Mouse (Mus musculus) cerebellum, postnatal 4 days (tissue): ENCODE results near the gene Arvcf.

Experiments used
- DNase-seq, 2 experiments: peaks; one replicate each; pipeline ENCODE4 v3.0.0; 2022; ENCODE audit warnings: low spot score in 2 of 2, mixed read lengths in 1 of 2

The Arvcf gene

DNA sequence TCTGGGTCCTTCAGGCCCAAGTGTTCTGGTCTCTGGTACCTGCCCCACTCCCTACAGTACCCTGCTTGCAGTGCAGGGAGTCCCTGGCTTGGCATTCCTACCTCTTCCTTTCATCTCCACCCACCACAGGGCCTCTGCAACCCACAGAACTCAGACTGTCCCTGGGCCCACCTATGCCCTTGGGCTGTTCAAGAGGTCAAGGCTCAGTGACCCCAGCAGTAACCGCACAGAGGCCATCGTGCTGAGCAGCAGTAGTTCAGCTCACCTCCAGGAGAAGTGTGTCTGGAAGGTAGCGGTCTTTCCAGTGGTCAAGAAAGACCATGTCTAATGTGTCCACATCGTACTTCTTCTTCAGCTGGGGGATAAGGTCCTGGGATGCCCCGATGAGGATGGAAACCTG lies 62.4 kb downstream of the Arvcf start:
- DNase-seq: no peak

DNA sequence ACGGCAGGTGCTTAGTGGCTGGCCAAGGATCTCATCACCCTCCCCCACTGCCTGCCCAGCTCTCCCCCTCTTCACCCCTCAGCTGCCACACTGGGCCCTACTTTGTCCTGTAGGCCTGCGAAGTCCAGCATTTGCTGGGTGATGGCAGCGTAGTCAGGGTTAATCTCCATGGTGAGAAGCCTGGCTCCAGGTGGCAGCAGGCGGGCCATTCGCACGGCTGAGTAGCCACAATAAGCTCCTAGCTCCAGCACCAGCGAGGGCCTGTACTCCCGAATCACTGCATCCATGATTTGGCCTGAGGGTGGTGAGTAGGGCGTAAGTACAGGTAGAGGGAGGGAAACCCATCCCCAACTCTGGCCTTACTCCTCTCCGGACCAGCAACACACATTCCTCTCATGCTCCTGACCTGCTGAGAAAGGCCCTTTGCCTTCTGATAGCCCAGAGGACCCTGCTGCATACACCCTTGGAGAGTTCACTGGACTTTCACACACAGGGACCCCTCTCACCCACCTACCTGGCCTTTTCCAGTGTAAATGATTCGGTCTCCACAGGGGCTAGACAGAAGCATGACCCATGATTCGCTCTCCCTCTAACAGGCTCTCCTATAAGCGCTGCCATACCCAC lies 63.2 kb downstream of the Arvcf start:
- DNase-seq: no peak

DNA sequence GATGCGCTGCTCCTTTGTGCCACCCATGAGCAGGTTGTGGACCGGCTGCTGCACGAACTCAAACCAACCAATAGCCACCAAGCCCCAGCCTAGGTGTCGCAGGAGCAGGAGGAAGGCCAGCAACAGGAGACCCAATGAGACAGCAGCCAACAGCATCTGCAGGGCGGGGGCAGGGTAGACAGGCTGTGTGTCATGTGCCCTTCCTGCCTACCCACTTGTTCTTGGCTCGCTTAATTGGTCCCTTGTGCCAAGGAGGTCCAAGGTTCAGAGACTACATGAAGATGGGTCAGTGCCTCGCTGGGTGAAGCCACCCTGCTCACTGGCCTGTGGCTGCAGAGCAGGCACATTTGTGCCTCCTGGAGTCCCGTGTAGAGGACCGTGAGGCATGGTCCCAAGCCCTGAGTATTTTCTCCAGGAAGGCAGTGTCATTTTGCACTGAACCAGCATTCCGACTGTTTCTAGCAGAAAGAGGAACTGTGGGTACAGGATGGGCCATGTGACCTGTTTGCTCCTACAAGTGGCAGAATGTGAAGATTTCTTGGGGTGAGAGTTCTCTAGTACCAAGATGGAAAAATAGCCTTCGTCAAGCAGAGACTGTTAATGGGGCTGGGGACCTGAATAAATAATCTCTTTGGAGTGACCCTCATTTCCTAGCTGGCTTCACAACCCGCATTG lies 64.0 kb downstream of the Arvcf start:
- DNase-seq: no peak

DNA sequence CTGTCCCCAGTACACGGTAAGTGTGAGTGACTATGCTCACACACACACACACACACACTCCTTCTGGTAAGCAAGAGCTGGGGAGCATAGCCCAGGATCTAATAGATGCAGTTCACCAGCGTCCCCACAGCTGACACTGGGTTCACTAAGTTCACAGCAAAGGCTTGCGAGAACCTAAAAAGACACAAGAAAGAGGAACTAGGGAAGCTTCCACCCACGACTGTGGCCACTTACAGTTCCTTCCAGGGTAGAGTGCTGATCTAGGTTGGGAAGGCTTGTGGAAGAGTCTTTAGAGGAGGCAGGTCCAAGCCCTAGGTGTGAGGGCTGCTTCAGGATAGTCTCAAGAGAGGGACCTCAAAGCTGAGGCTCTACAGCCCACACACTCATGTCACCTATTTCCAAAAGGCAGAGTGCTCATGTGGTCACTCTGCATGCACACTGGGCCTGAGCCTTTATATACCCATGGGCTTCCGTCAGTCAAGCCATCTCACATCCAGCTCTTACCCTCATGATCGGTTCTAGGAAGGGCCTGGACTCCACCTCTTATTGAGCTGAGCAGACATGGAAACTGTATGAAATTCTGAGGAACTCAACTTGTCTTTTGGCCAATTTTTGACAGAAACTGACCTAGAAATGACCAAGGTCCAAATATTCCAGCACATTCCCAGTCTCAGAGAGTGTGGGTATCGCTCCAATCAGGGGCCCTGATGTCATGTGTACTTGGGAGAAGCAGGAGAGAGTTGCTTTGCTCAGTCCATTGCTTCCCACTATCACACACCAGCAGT lies 65.2 kb downstream of the Arvcf start:
- no peak for DNase-seq

- no peak for DNase-seq
Measured at GRCm38 (mm10) chr16:18416094-18416761, 68.2 kb downstream of the Arvcf start.

- DNase-seq: no peak
Measured at GRCm38 (mm10) chr16:18416837-18417236, 68.9 kb downstream of the Arvcf start.

DNA sequence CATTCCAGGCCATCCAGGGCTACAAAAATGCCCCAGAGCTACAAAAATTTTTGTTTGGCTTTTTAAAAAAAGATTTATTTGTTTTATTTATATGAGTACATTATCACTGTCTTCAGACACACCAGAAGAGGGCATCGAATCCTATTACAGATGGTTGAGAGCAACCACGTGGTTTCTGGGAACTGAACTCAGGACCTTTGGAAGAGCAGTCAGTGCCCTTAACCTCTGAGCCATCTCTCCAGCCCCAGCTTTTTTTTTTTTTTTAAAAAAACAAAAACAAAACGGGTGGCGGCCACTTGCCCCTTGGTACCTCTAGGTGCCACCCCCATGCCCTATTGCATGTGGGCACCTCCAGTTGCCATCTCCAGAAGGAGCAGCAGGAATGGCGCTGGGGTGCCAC lies 69.5 kb downstream of the Arvcf start:
- DNase-seq: no peak

GRCm38 (mm10) chr16:18418756-18419602 lies 71.0 kb downstream of the Arvcf start:
- DNase-seq: no peak

GRCm38 (mm10) chr16:18419603-18420026 lies 71.6 kb downstream of the Arvcf start:
- no peak for DNase-seq

GRCm38 (mm10) chr16:18420571-18420970 lies 72.6 kb downstream of the Arvcf start:
- DNase-seq: no peak

DNA sequence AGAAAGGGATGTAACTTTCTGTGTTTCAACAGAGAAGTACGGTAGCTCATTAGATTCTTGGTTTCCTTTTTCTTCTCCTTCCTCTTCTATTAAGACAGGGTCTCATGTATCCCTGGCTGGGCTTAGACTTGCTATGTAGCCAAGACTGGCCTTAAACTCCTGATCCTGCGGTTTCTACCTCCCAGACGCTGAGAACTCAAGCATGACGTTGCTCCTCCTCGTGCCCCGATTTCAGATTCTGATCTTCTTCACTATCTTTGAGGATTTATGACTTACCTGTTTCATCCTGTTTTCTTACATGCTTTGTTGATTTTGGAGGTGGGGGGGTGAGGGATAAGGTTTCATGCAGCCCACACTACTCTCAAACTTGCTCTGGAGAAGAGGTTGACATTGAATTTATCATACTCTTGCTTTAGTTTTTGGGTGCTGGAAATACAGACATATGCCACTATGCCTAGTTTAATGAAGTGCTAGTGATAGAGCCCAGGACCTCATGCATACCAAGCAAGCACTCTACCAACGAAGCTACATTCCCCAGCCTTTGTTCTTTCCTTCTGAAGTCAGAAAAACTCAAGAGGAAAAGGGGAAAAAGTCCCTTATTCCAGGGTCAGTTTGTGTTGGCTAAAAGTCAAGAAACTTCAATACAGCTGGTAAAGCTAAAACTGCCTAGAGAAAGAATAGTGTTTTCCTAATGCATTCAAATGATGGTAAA lies 75.4 kb downstream of the Arvcf start:
- no peak for DNase-seq

- DNase-seq: no peak
Measured at GRCm38 (mm10) chr16:18423915-18424265, 75.9 kb downstream of the Arvcf start.

GRCm38 (mm10) chr16:18424364-18425045 lies 76.5 kb downstream of the Arvcf start:
- no peak for DNase-seq

DNA sequence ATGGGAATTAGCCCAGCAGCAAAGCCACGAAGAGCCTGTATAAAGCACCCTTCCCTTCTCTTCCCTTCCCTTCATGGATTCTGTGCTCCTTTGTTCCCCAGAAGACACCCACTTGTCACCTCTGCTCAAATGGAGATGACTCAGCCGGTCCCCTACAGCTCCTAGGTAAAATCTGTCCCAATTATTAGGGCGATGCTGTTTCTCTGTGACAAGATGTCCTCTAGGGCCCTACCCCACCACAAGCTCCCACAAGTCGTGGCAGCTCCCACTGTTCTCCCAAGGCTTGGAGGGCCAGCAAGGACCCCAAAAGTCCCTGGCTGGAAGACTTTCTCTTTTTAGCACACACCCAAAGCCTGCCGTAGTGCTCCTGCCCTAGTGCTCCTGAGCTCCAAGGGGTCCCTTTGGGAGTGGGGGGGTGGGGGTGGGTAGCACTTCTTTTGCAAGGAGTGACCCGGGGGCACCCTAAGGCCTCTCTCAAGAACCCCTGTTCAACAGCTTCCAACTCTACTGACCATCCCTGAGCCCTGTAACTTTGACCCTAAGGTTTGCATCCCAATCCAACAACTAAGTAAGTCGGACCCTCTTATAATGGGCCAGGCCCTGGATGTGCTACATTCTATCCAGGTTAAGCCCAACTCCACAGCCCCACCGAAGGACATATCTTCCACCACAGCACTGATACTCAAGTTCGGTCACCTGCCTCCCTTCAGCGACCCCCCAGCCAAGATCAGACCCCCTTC lies 77.7 kb downstream of the Arvcf start:
- no peak for DNase-seq

GRCm38 (mm10) chr16:18426215-18426791 lies 78.3 kb downstream of the Arvcf start, which contains the start of gene Txnrd2:
Txnrd2 (plus strand) TSS chr16:18426384.
- peak; percentile 57 to 70 for DNase-seq

GRCm38 (mm10) chr16:18426802-18427280 lies 78.9 kb downstream of the Arvcf start, which contains the start of gene Comt:
Comt (minus strand) TSS chr16:18426852.
- DNase-seq: no peak

- no peak for DNase-seq
Measured at GRCm38 (mm10) chr16:18428011-18428515, 80.1 kb downstream of the Arvcf start.

DNA sequence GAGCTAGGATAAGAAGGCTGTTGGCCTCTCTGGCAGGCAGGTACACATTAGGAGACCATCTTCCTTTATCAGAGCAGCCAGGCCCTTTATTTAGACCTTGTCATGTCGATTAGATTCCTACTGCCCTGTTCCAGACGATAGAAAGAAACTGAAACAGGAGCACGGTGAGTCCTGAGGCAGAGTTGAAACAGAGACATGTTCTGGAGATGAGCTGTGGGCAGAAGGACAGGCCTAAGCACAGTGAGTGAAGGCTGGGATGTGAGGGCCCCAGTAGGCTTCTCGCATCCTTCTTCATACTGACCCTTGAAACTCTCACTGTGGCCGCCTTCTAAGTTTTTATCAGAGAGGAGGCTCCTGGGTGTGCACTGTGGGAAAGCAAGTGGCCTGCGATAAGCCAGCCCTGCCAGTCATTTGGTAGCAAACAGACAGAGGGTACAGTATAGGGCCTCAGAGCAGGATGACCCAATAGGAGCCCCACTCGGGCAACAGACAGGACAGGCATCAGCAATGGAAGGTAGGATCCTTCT lies 80.6 kb downstream of the Arvcf start:
- DNase-seq: no peak
